Mouse (Mus musculus) C2C12 (cell line): ENCODE measurements around the gene Usp43.

Experiments
- CTCF ChIP-seq: IDR thresholded peaks from one replicate; pipeline ENCODE4 v1.5.1; 2011; ENCODE audit not compliant: control insufficient read depth, insufficient read depth, insufficient read length
- USF1 ChIP-seq: IDR thresholded peaks from one replicate; pipeline ENCODE4 v1.6.1; 2011; ENCODE audit warnings: low read depth, mild to moderate bottlenecking, control low read depth, moderate library complexity

DNA sequence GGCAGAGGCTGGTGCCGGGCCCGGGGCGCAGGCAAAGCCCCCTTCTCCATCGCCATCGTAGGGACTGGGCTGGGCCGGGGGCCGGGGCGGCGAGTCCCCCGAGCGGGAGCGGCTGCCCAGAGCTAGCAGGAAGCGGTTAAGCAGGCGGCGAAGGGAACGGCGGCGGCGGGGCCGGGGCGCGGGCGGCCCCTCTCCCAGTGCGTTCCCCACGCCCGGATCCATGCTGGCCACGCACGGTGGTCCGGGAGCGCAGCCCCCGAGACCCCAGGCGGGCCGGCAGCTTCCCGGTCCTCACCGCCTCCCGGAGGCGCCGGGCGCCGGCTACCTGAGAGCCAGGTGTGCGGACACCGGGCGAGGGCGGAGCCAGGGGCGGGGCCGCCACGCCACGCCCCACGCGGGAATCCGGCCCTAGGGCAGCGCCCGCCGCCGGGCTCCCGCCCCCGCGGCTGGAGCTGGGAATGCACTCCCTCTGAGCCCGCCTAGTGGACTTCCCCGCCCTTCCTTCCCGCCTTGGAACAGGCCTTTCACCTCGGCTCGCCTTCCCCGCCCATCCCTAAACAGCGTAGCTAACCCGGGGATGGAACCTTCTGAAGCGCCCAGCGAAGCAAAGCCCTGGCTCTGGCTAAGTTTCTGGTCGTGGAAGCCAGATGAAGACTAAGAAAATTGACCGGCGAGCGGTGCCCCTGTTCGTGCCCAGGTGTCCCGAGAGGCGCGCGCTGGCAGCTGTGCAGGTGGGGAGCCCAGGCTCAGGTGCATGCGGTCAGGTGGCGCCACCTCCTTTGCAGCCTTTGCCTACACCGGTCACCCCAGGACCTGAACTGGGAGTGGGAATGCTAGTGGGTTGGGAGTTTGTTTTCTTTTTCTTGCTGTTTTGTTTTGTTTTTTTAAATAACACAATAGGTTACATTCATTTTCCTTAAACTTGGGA lies at the start of gene Usp43:
- TF ChIP-seq CTCF (no peak), USF1 (no peak)
